Mouse (Mus musculus) layer of hippocampus, adult 18-20 months (tissue): ENCODE results near the gene Hcst. TPM values are rescaled to one million over a fixed set of nuclear protein-coding genes. Genes with fewer than 3 reads are reported as not detected.

Source experiments
- DNase-seq, 2 experiments: peaks; one replicate each; pipeline ENCODE4 v3.0.0; 2022; ENCODE audit warnings: low spot score in 2 of 2
- total RNA-seq, 2 experiments: library from RNA; stranded (reverse); gene quantifications; 2 replicates each; pipeline ENCODE4 v1.2.3; 2021

The Hcst gene
- total RNA-seq, 2 experiments from 2014 or later: 0.99 TPM; not detected in 1

GRCm38 (mm10) chr7:30380061-30380460, 39.6 kb downstream of the Hcst start:
- DNase-seq: no peak

GRCm38 (mm10) chr7:30373501-30373962, 46.1 kb downstream of the Hcst start:
- peak; percentile 96 to 98 for DNase-seq

Other genes starting within 250 kb of the Hcst start
- gene Cox7a1, start 235.7 kb downstream of the Hcst start, total RNA-seq: 1 to 10 TPM; 3.1 to 4.6 TPM
- 100 to 1,000 TPM; 205 to 227 TPM for gene Capns1, start 221.0 kb downstream of the Hcst start, total RNA-seq
- gene Polr2i, start 187.9 kb downstream of the Hcst start, total RNA-seq: 10 to 100 TPM; 55.1 to 59.8 TPM
- 100 to 1,000 TPM; 128 to 131 TPM for gene Tbcb, start 187.6 kb downstream of the Hcst start, total RNA-seq
- gene Ovol3, start 184.1 kb downstream of the Hcst start, total RNA-seq: not detected
- under 1 TPM in 1 of 2 experiments, not detected in 1; 0.33 TPM for gene Thap8, start 139.8 kb downstream of the Hcst start, total RNA-seq
- 1 to 10 TPM in 1 of 2 experiments, under 1 TPM in 1; 0.77 to 1.6 TPM for gene Wdr62, start 139.4 kb downstream of the Hcst start, total RNA-seq
- 100 to 1,000 TPM; 461 to 466 TPM for gene Clip3, start 128.1 kb downstream of the Hcst start, total RNA-seq
- 10 to 100 TPM; 55.2 to 63.0 TPM for gene Alkbh6, start 111.1 kb downstream of the Hcst start, total RNA-seq
- gene Syne4, start 105.0 kb downstream of the Hcst start, total RNA-seq: 10 to 100 TPM; 10.5 to 10.9 TPM
- gene E130208F15Rik, start 98.1 kb downstream of the Hcst start, total RNA-seq: under 1 TPM; 0.30 to 0.43 TPM
- 1 to 10 TPM; 6.3 to 6.6 TPM for gene Sdhaf1, start 96.0 kb downstream of the Hcst start, total RNA-seq
- gene Lrfn3, start 57.1 kb downstream of the Hcst start, total RNA-seq: 10 to 100 TPM; 29.9 to 32.6 TPM
- 10 to 100 TPM; 29.7 to 34.3 TPM for gene Tyrobp, start 6.1 kb downstream of the Hcst start, total RNA-seq
- 1 to 10 TPM; 3.0 to 4.2 TPM for gene Nfkbid, start 1.9 kb upstream of the Hcst start, total RNA-seq
- 1,000 to 10,000 TPM; 1,425 to 1,440 TPM for gene Aplp1, start 25.7 kb upstream of the Hcst start, total RNA-seq
- gene Kirrel2, start 37.8 kb upstream of the Hcst start, total RNA-seq: 10 to 100 TPM; 11.9 to 17.4 TPM
- gene Nphs1, start 38.5 kb upstream of the Hcst start, total RNA-seq: 1 to 10 TPM in 1 of 2 experiments, under 1 TPM in 1; 0.96 to 1.8 TPM
- not detected for gene Prodh2, start 73.8 kb upstream of the Hcst start, total RNA-seq
- gene Arhgap33, start 115.2 kb upstream of the Hcst start, total RNA-seq: 100 to 1,000 TPM in 1 of 2 experiments, 10 to 100 TPM in 1; 97.4 to 108 TPM
- 1 to 10 TPM; 2.6 to 2.9 TPM for gene Hspb6, start 132.3 kb upstream of the Hcst start, total RNA-seq
- 1 to 10 TPM; 4.4 to 5.2 TPM for gene Proser3, start 132.4 kb upstream of the Hcst start, total RNA-seq
- 10 to 100 TPM; 40.8 to 43.2 TPM for gene Lin37, start 140.0 kb upstream of the Hcst start, total RNA-seq
- gene U2af1l4, start 143.4 kb upstream of the Hcst start, total RNA-seq: 10 to 100 TPM; 74.6 to 75.2 TPM
- gene Gm49396, start 143.5 kb upstream of the Hcst start, total RNA-seq: 1 to 10 TPM; 9.1 to 9.2 TPM
- 10 to 100 TPM; 89.3 to 91.7 TPM for gene Psenen, start 143.8 kb upstream of the Hcst start, total RNA-seq
- 1 to 10 TPM; 4.9 to 6.4 TPM for gene Igflr1, start 145.6 kb upstream of the Hcst start, total RNA-seq
- 10 to 100 TPM; 45.3 to 47.8 TPM for gene Kmt2b, start 168.9 kb upstream of the Hcst start, total RNA-seq
- not detected for gene Zbtb32, start 179.1 kb upstream of the Hcst start, total RNA-seq
- under 1 TPM; 0.38 to 0.45 TPM for gene Upk1a, start 193.0 kb upstream of the Hcst start, total RNA-seq
- 100 to 1,000 TPM; 599 to 606 TPM for gene Cox6b1, start 206.3 kb upstream of the Hcst start, total RNA-seq
- not detected for gene Etv2, start 216.0 kb upstream of the Hcst start, total RNA-seq
- 10 to 100 TPM; 79.0 to 82.6 TPM for gene Rbm42, start 230.5 kb upstream of the Hcst start, total RNA-seq
- gene Haus5, start 245.1 kb upstream of the Hcst start, total RNA-seq: 1 to 10 TPM; 4.6 to 5.4 TPM